ENCODE assay signal across 12 mouse cellular contexts in the genomic region with DNA sequence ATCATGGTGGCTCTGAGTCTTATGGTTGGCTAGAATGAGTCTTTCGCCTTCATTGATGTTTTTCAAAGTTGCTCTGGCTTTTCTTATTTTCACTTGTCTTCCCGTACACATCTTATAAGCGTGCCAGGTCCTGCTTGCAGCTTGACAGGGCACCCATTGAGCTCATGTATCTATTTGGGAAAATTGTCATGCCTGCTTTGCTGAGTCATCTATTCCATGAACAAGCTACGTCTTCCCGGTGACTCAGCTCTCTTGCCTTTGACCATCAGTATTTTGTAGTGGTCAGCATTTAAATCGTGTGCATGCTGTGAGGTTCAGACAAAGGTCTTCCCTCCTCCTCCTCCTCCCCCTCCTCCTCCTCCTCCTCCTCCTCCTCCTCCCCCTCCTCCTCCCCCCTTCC.
"Had no signal": no experiment of that assay in that cellular context is flagged by ENCODE, and none has a peak within 500 bp of the region (broad histone marks: within the 10 kb centered on the region; RNA-seq: fewer than 3 reads in every experiment).

No protein-coding gene starts in this region.

- H3K36me3 ChIP-seq: limb, embryonic 15.5 days; liver, embryonic 12.5 days; lung, embryonic 15.5 days; neural tube, embryonic 15.5 days had no signal

- H3K4me3 ChIP-seq: limb, embryonic 15.5 days; liver, embryonic 12.5 days; lung, embryonic 15.5 days; myocyte; neural tube, embryonic 15.5 days had no signal

- H3K27ac ChIP-seq: limb, embryonic 15.5 days; liver, embryonic 12.5 days; lung, embryonic 15.5 days; macrophage; neural tube, embryonic 15.5 days had no signal

- DNase-seq: layer of hippocampus, adult 9-11 months; layer of hippocampus, postnatal 36 days; lung, postnatal 14 days; midbrain, embryonic 14.5 days; right cerebral cortex, adult 18-20 months; right cerebral cortex, postnatal 25 days had no signal

- ATAC-seq: liver, embryonic 12.5 days had no signal

- H3K9ac ChIP-seq: limb, embryonic 15.5 days; liver, embryonic 12.5 days; lung, embryonic 15.5 days; neural tube, embryonic 15.5 days had no signal

- H3K4me2 ChIP-seq: limb, embryonic 15.5 days; liver, embryonic 12.5 days; lung, embryonic 15.5 days; neural tube, embryonic 15.5 days had no signal

- H3K9me3 ChIP-seq: limb, embryonic 15.5 days; liver, embryonic 12.5 days; lung, embryonic 15.5 days; neural tube, embryonic 15.5 days had no signal

- H3K27me3 ChIP-seq: limb, embryonic 15.5 days; lung, embryonic 15.5 days; neural tube, embryonic 15.5 days had no signal

- H3K4me1 ChIP-seq: limb, embryonic 15.5 days; lung, embryonic 15.5 days; neural tube, embryonic 15.5 days had no signal
